Mouse (Mus musculus): ENCODE measurements around the gene Trim59. TPM values are rescaled to one million over a fixed set of nuclear protein-coding genes. Genes with fewer than 3 reads are reported as not detected.
"Not testable (repeated sequence)": the region's sequence is repeated elsewhere in the genome, so short reads cannot be mapped to it uniquely, and the experiment has no call there.

The Trim59 gene
- polyA plus RNA-seq, 1 experiment from 2014 or later = 16.4 TPM

DNA sequence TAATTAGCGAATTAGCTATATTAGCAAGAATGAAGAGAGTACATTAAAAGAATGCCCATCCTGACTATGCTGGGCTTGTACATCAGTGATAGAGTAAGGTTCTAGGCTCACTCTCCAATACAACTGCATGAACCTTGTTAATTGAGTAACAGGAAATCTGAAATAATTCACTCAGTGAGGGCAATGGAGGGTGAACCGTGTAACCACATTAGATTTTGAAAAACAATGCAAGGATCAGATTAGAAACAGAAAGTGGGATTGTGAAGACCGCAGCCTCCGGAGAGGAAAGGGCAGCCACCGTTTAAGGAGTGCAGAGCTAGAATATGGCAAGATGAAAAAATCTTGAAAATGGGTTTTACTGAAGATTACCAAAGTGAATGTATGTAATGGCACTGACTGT lies 3.3 kb downstream of the Trim59 start:
- Histone ChIP-seq H3K36me3 (ENCODE audit: control insufficient read depth, insufficient read depth) (no peaks in the 10 kb centered on the region), H3K27ac (ENCODE audit: low read depth, low read length) (no peak overlapping the region), H3K4me1 (replicated peaks; ENCODE audit: control insufficient read depth, insufficient read depth, low read length) (no peaks in the 10 kb centered on the region), H3K4me2 (replicated peaks; ENCODE audit: low read depth) (peak overlapping the region; percentile 35; the same call in 1 of the 2 replicates), H3K9ac (ENCODE audit: low read depth, low read length) (no peak overlapping the region), H3K27me3 (replicated peaks; ENCODE audit: control insufficient read depth, insufficient read depth, low read length) (no peaks in the 10 kb centered on the region), H3K9me3 (ENCODE audit: control insufficient read depth) (no peaks in the 10 kb centered on the region), H3K4me3 (ENCODE audit: low read depth, low read length) (peak overlapping the region; percentile 2; the same call in 1 of the 2 replicates)
- TF ChIP-seq CTCF (IDR thresholded peaks at IDR 0.05; ENCODE audit: low read depth) = no peak
- no peak for ATAC-seq
- WGBS = 69% methylated on average over 5 of the region's 5 CpGs

- Histone ChIP-seq H3K4me2 (replicated peaks; ENCODE audit: low read depth) (no peak overlapping the region), H3K27ac (ENCODE audit: low read depth, low read length) (no peak overlapping the region; the same call in 1 of the 2 replicates), H3K36me3 (ENCODE audit: control insufficient read depth, insufficient read depth) (no peaks in the 10 kb centered on the region), H3K4me1 (replicated peaks; ENCODE audit: control insufficient read depth, insufficient read depth, low read length) (no peaks in the 10 kb centered on the region), H3K9ac (ENCODE audit: low read depth, low read length) (no peak overlapping the region), H3K27me3 (replicated peaks; ENCODE audit: control insufficient read depth, insufficient read depth, low read length) (no peaks in the 10 kb centered on the region), H3K4me3 (ENCODE audit: low read depth, low read length) (no peak overlapping the region), H3K9me3 (ENCODE audit: control insufficient read depth) (no peaks in the 10 kb centered on the region)
- WGBS = 96% methylated on average over 2 of the region's 2 CpGs
- no peak for TF ChIP-seq CTCF (IDR thresholded peaks at IDR 0.05; ENCODE audit: low read depth)
- ATAC-seq = no peak
Measured at GRCm38 (mm10) chr3:69040105-69040504, 4.5 kb downstream of the Trim59 start.

DNA sequence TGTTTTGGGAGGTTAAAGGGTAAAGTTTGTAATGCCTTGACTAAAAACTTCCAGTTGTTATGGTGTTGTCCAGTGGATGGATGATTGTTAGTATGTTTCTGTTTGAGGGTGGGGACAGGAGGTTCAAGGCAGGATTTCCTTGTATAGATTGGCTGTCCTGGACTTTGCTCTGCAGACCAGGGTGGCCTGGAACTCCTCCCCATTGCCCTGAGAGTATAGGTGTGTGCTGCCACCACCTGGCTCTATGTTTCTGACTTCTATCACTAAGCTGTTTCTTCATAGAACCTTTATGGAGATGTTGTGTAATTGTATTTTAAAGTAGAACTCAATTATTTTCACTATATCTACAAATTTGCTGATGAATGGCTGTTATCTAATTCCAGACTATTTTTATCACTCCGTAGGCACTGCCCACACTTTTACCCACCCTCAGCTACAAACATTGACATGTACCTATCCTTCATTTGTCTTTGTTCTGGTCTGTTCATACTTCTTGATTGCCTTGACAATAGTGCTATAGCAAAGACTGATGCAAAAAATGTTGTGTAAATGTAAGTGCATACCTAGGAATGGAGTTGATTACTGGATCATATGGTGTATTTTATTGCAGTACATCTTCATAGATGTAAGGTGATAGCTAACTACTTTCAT lies 18.3 kb downstream of the Trim59 start:
- WGBS = 54% methylated on average over 1 of the region's 1 CpGs
- Histone ChIP-seq H3K36me3 (ENCODE audit: control insufficient read depth, insufficient read depth) (peaks cover 59% of the 10 kb centered on the region), H3K27ac (ENCODE audit: low read depth, low read length) (no peak overlapping the region), H3K9me3 (ENCODE audit: control insufficient read depth) (no peaks in the 10 kb centered on the region), H3K9ac (ENCODE audit: low read depth, low read length) (no peak overlapping the region), H3K4me3 (ENCODE audit: low read depth, low read length) (no peak overlapping the region), H3K4me1 (replicated peaks; ENCODE audit: control insufficient read depth, insufficient read depth, low read length) (no peaks in the 10 kb centered on the region), H3K27me3 (replicated peaks; ENCODE audit: control insufficient read depth, insufficient read depth, low read length) (no peaks in the 10 kb centered on the region), H3K4me2 (replicated peaks; ENCODE audit: low read depth) (no peak overlapping the region)
- TF ChIP-seq CTCF (IDR thresholded peaks at IDR 0.05; ENCODE audit: low read depth) = peak; percentile 71
- peak; percentile 97 for ATAC-seq

GRCm38 (mm10) chr3:69020764-69021163 lies 23.8 kb downstream of the Trim59 start:
- Histone ChIP-seq H3K9ac (ENCODE audit: low read depth, low read length) (no peak overlapping the region), H3K4me1 (replicated peaks; ENCODE audit: control insufficient read depth, insufficient read depth, low read length) (no peaks in the 10 kb centered on the region), H3K4me3 (ENCODE audit: low read depth, low read length) (no peak overlapping the region), H3K27me3 (replicated peaks; ENCODE audit: control insufficient read depth, insufficient read depth, low read length) (no peaks in the 10 kb centered on the region), H3K9me3 (ENCODE audit: control insufficient read depth) (no peaks in the 10 kb centered on the region), H3K27ac (ENCODE audit: low read depth, low read length) (no peak overlapping the region), H3K36me3 (ENCODE audit: control insufficient read depth, insufficient read depth) (peaks cover 48% of the 10 kb centered on the region), H3K4me2 (replicated peaks; ENCODE audit: low read depth) (no peak overlapping the region)
- ATAC-seq = no peak
- TF ChIP-seq CTCF (IDR thresholded peaks at IDR 0.05; ENCODE audit: low read depth) = no peak

DNA sequence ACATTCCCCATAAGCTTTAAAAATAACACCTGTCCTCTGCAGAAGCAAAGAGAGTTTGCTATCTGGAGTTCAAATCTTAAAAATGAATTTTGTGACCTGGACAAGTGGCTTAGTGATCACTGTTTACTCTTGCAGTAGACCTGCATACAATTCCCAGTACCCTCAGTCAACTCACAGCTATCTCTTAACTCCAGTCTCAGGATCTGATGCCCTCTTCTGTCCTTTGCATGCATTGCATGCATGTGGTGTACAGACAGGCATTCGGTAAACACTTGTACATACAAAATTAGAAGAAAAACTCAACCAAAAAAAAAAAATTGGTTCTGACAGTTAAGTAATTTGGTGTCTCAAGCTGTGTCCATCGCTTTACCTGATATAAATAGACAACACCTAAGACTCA lies 24.3 kb downstream of the Trim59 start:
- no peaks in the 10 kb centered on the region for H3K9me3 ChIP-seq (ENCODE audit: control insufficient read depth)
- no peak overlapping the region for H3K27ac ChIP-seq (ENCODE audit: low read depth, low read length)
- H3K4me3 ChIP-seq (ENCODE audit: low read depth, low read length) = no peak overlapping the region
- H3K4me1 ChIP-seq (replicated peaks; ENCODE audit: control insufficient read depth, insufficient read depth, low read length) = no peaks in the 10 kb centered on the region
- TF ChIP-seq CTCF (IDR thresholded peaks at IDR 0.05; ENCODE audit: low read depth) = peak; percentile 57
- no peak overlapping the region for H3K9ac ChIP-seq (ENCODE audit: low read depth, low read length)
- peaks cover 45% of the 10 kb centered on the region for H3K36me3 ChIP-seq (ENCODE audit: control insufficient read depth, insufficient read depth)
- WGBS = 89% methylated on average over 2 of the region's 2 CpGs
- H3K27me3 ChIP-seq (replicated peaks; ENCODE audit: control insufficient read depth, insufficient read depth, low read length) = no peaks in the 10 kb centered on the region
- no peak for ATAC-seq
- H3K4me2 ChIP-seq (replicated peaks; ENCODE audit: low read depth) = no peak overlapping the region

- H3K9me3 ChIP-seq (ENCODE audit: control insufficient read depth); H3K4me1 ChIP-seq (replicated peaks; ENCODE audit: control insufficient read depth, insufficient read depth, low read length); H3K9ac ChIP-seq (ENCODE audit: low read depth, low read length); H3K27me3 ChIP-seq (replicated peaks; ENCODE audit: control insufficient read depth, insufficient read depth, low read length); H3K4me2 ChIP-seq (replicated peaks; ENCODE audit: low read depth); H3K27ac ChIP-seq (ENCODE audit: low read depth, low read length); ATAC-seq; H3K4me3 ChIP-seq (ENCODE audit: low read depth, low read length): not testable (repeated sequence)
- WGBS = 98% methylated on average over 2 of the region's 2 CpGs
- peaks cover 46% of the 10 kb centered on the region for H3K36me3 ChIP-seq (ENCODE audit: control insufficient read depth, insufficient read depth)
Measured at GRCm38 (mm10) chr3:69018635-69019034, 25.9 kb downstream of the Trim59 start.

DNA sequence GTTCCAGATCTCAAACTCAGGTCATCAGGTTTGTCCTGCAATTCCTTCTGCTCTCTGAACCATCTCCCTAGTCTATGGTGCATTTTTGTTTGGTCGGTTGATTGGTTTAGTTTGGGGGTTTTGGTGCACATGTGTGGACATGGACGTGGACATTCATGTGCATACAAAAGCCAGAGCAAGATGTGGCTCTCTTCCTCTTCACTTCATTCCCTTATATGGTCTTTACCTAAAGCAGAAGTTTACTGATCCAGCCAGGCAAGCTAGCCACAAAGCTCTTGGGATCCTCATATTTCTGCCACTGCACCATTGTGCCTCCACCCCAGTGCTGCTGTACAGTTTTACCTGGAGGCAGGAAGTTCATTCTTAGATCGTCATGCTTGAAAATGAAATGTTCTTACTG lies 27.4 kb downstream of the Trim59 start:
- WGBS = 87% methylated on average over 3 of the region's 3 CpGs

More for the DNA sequence above, 27.4 kb downstream of the Trim59 start:
- H3K9ac ChIP-seq (ENCODE audit: low read depth, low read length) = no peak overlapping the region
- H3K27ac ChIP-seq (ENCODE audit: low read depth, low read length) = no peak overlapping the region
- H3K4me2 ChIP-seq (replicated peaks; ENCODE audit: low read depth) = no peak overlapping the region
- no peak for ATAC-seq
- H3K4me1 ChIP-seq (replicated peaks; ENCODE audit: control insufficient read depth, insufficient read depth, low read length) = no peaks in the 10 kb centered on the region
- no peaks in the 10 kb centered on the region for H3K27me3 ChIP-seq (replicated peaks; ENCODE audit: control insufficient read depth, insufficient read depth, low read length)
- TF ChIP-seq CTCF (IDR thresholded peaks at IDR 0.05; ENCODE audit: low read depth) = no peak
- peaks cover 42% of the 10 kb centered on the region for H3K36me3 ChIP-seq (ENCODE audit: control insufficient read depth, insufficient read depth)
- H3K9me3 ChIP-seq (ENCODE audit: control insufficient read depth) = no peaks in the 10 kb centered on the region
- H3K4me3 ChIP-seq (ENCODE audit: low read depth, low read length) = no peak overlapping the region
